Mouse (Mus musculus) brown adipose tissue, adult 24 weeks (tissue): ENCODE measurements around the gene Ubap2. TPM values are rescaled to one million over a fixed set of nuclear protein-coding genes. Genes with fewer than 3 reads are reported as not detected.

Source experiments
- H3K27ac ChIP-seq: fragments of 200-500 bp; replicated peaks from 2 replicates; pipeline ENCODE4 v1.5.1; 2012; ENCODE audit warnings: low read depth, mild to moderate bottlenecking, low read length
- H3K4me1 ChIP-seq: fragments of 200-500 bp; 2 replicates; pipeline ENCODE4 v1.6.1; 2012; ENCODE audit warnings: low read length, mixed read lengths; ENCODE audit not compliant: control insufficient read depth, insufficient read depth, insufficient read length
- H3K4me3 ChIP-seq: fragments of 200-500 bp; 2 replicates; pipeline ENCODE4 v1.5.1; 2012; ENCODE audit warnings: low read depth, mild to moderate bottlenecking, low read length, moderate library complexity; ENCODE audit not compliant: insufficient read depth
- polyA plus RNA-seq: library from polyadenylated mRNA; stranded (reverse); fragments of >200 nt; gene quantifications from 2 replicates; pipeline ENCODE4 v1.2.4, GENCODE M21; 2012; ENCODE audit not compliant: missing spikeins, insufficient read depth, insufficient read length

Ubap2 gene
- polyA plus RNA-seq, 1 experiment = 19.3 TPM

GRCm38 (mm10) chr4:41225412-41225811 is 49.5 kb downstream of the Ubap2 start:
- Histone ChIP-seq H3K27ac (no peak overlapping the region), H3K4me3 (no peak overlapping the region), H3K4me1 (no peaks in the 10 kb centered on the region)

- no peaks in the 10 kb centered on the region for H3K4me1 ChIP-seq
- H3K4me3 ChIP-seq = no peak overlapping the region
- H3K27ac ChIP-seq = no peak overlapping the region
Measured at GRCm38 (mm10) chr4:41208050-41208449, 66.9 kb downstream of the Ubap2 start.

- H3K4me3 ChIP-seq = no peak overlapping the region
- no peak overlapping the region for H3K27ac ChIP-seq
Measured at GRCm38 (mm10) chr4:41205751-41206150, 69.2 kb downstream of the Ubap2 start.

GRCm38 (mm10) chr4:41202135-41202534 is 72.8 kb downstream of the Ubap2 start:
- Histone ChIP-seq H3K4me1 (no peaks in the 10 kb centered on the region), H3K27ac (no peak overlapping the region), H3K4me3 (no peak overlapping the region)

More at GRCm38 (mm10) chr4:41205751-41206150, 69.2 kb downstream of the Ubap2 start:
- H3K4me1 ChIP-seq = no peaks in the 10 kb centered on the region

GRCm38 (mm10) chr4:41196861-41197610 is 77.9 kb downstream of the Ubap2 start:
- H3K27ac ChIP-seq = no peak overlapping the region
- H3K4me3 ChIP-seq = no peak overlapping the region
- no peaks in the 10 kb centered on the region for H3K4me1 ChIP-seq

DNA sequence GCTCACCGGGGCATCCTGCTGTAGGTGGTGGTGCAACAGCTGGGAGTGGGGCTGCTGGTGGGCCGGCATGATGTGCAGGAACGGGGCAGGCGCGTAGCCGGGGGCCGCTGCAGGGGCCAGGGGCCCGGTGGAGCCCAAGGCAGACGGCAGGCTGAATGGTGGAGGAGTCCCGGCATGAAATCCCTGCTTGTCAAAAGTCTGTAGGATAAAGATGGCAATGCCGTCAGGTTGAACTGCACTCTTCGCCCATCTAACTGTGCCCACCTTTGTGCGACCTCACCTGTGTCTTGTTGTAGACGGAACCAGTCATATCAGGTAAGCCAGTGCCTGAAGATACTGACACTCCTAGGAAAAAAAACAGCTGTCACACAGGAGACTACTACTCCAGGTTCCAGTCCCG is 79.6 kb downstream of the Ubap2 start:
- Histone ChIP-seq H3K27ac (no peak overlapping the region), H3K4me3 (no peak overlapping the region), H3K4me1 (no peaks in the 10 kb centered on the region)

GRCm38 (mm10) chr4:41192544-41193512 is 82.1 kb downstream of the Ubap2 start:
- no peaks in the 10 kb centered on the region for H3K4me1 ChIP-seq
- no peak overlapping the region for H3K4me3 ChIP-seq
- no peak overlapping the region for H3K27ac ChIP-seq

GRCm38 (mm10) chr4:41189809-41190208 is 85.1 kb downstream of the Ubap2 start:
- Histone ChIP-seq H3K27ac (no peak overlapping the region), H3K4me3 (no peak overlapping the region), H3K4me1 (no peaks in the 10 kb centered on the region)

- no peak overlapping the region for H3K4me3 ChIP-seq
- H3K27ac ChIP-seq = peak overlapping the region; percentile 74
- peaks cover 4% of the 10 kb centered on the region; the same call in 1 of the 2 replicates for H3K4me1 ChIP-seq
Measured at GRCm38 (mm10) chr4:41179825-41180725, 94.9 kb downstream of the Ubap2 start.

DNA sequence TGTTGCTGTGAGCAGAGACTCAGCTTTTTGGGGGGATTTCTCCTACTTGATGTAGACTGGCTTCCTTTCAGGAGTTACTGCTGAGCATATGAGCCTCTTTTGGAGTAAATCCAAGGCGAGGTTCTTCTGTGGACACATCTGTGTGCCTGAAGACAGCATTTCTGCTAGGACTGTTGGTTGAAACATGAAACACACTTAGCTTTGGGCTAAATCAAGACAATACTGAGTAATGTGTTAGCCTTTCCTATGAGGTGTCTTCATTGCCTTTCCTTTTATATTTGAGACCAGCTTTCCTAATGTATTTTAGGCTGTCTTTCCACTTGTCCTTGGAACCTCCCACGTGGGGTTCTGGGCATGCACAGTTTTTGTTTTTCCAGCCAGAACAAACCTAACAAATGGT is 100.3 kb downstream of the Ubap2 start:
- Histone ChIP-seq H3K4me1 (no peaks in the 10 kb centered on the region), H3K4me3 (no peak overlapping the region), H3K27ac (no peak overlapping the region)

DNA sequence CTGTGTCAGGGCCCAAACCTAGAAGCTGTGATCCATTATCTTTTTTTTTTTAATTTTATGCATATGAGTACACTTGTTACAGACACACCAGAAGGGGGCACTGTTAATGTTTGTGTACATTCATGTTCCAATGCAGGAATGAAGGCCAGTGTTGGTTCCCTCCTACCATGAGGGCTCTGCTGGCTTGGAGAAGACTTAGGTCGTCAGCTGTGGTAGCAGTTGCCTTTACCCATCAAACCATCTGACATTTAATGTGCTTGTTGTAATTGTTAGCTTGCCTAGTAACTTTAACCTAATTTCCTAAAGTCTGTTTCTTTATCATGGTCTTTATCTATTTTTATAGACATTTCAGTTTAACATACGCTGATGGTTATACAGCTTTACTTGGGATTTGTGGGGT is 104.0 kb downstream of the Ubap2 start:
- Histone ChIP-seq H3K4me3 (no peak overlapping the region), H3K27ac (no peak overlapping the region), H3K4me1 (no peaks in the 10 kb centered on the region)

DNA sequence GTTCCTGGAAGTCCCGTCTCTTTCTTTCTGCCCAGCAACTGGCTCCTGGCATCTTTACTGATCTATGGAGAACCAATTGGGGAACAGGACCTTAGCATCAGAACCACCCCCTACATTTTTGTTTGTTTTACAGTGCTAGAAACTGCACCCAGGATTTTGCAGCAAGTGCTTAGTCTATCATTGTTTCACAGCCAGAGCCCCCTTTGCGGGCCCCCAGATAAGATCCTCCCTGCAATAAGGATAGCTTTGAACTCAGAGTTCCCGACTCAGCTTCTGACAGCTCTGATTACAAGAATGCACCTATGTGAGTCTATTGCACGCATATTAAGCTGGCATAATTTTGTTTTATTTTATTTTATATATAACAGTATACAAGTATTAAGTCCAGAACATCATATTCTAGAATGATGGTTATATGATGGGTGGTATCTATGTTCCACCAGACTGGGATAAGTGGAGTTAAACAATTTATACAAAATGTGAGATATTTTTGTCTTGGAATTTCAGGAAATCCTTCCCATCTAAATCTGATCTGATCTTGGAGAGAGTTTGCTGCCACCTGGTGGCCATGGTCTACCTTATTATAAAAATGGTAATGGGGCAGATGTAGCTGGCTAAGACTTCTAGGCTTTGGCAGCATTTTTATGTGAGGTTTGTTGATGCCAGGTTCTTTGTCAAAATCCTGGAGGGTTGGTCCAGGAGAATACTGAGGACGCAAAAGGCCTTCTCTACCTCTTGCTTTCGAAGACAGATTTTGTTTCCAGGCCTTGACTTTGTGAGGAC is 109.1 kb downstream of the Ubap2 start:
- Histone ChIP-seq H3K27ac (no peak overlapping the region), H3K4me1 (no peaks in the 10 kb centered on the region), H3K4me3 (no peak overlapping the region)

- H3K4me1 ChIP-seq = no peaks in the 10 kb centered on the region
- no peak overlapping the region for H3K27ac ChIP-seq
- no peak overlapping the region for H3K4me3 ChIP-seq
Measured at GRCm38 (mm10) chr4:41164974-41165373, 110.0 kb downstream of the Ubap2 start.

DNA sequence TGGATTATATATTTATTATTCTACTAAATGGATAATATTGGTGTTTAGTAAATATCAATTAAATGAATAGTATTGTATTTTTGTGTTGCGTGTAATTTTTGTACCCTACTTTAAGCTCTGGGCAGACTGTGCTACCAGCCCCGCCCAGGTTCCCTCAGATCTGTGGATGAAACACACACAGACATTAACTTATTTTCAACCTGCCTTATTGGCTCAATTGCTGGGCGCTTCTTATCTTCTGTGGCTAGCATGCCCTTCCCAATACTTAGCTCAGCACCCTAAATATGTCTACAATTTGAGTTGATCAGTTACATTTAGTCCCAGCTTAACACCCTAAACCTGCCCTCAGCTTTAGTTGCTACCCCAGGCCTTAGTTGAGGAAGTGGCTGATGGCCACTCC is 113.7 kb downstream of the Ubap2 start:
- Histone ChIP-seq H3K4me1 (peaks cover 11% of the 10 kb centered on the region), H3K4me3 (no peak overlapping the region), H3K27ac (no peak overlapping the region)
